Mouse (Mus musculus) small intestine, adult 2 months (tissue): ENCODE data around the gene Cdsn.

Experiments
- CTCF ChIP-seq: fragments of 200-500 bp; IDR thresholded peaks from 2 replicates; pipeline ENCODE4 v1.5.1; 2012; ENCODE audit warnings: low read depth, mild to moderate bottlenecking, control low read depth, inconsistent platforms, low read length, moderate library complexity, mixed read lengths; ENCODE audit not compliant: insufficient replicate concordance, insufficient read length; ENCODE audit errors: extremely low read depth
- POLR2A ChIP-seq: fragments of 200-500 bp; IDR thresholded peaks from 2 replicates; pipeline ENCODE4 v1.6.1; 2012; ENCODE audit warnings: low read depth, mild to moderate bottlenecking, control low read depth, inconsistent platforms, low read length, moderate library complexity

DNA sequence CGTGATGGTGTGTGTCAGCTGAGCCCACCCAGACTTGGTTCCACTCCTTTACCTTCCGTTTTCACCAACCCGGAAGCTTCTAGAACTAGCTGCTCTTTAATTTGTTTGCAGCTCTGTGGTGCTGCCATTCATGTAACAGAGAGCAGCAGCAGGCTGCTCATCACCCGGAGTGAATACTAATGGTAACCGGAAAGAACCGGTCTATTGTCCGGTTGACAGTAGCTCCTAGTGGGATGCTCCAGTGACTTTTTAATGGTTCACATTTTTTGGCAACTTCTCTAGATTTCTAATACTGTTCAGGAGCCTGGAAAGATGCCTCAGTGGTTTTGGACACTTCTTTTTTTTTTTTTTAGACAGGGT is 39.3 kb downstream of the Cdsn start:
- TF ChIP-seq CTCF (no peak), POLR2A (no peak)
